In the genomic region with DNA sequence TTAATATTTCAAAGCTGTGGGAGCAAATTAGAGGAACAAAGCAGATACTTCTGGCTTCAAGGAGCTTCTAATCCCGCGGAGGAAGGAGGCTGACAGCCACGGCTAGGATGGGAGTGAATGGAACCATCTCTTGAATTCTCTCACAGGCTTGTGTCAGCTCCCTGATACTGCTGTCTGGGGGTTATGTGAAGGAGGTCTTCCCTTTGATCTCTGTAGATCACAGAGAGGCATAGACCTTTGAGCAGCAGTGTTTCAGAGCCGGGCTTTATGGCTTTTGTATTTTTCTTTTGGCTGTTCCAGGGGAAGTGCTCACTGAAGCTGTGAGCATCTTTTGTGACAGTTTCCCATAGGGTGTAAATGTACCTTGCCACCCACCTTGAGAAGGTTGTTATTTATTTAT, we compare ENCODE assay signal across 25 mouse cellular contexts.
"Had no signal": no experiment of that assay in that cellular context is flagged by ENCODE, and none has a peak within 500 bp of the region (broad histone marks: within the 10 kb centered on the region; RNA-seq: fewer than 3 reads in every experiment).

No protein-coding gene starts in this region.

- H3K27ac ChIP-seq: heart, embryonic 10.5 days; hindbrain, embryonic 10.5 days; hindbrain, embryonic 12.5 days; hindbrain, embryonic 14.5 days; intestine, embryonic 15.5 days; layer of hippocampus, adult 2 months; left cerebral cortex, adult 2 months; limb, embryonic 10.5 days; limb, embryonic 12.5 days had no signal

- ATAC-seq: hindbrain, embryonic 16.5 days; inflammation-experienced regulatory T-cells, adult 6 months; intestine, embryonic 15.5 days; intestine, postnatal 0 days had no signal

- DNase-seq: gastrocnemius, postnatal 14 days; gastrocnemius, postnatal 36 days; heart, adult 18-20 months; heart, postnatal 10 days; heart, postnatal 4 days; kidney, adult 18-20 months; kidney, adult 8-10 months; kidney, postnatal 10 days; kidney, postnatal 25 days; kidney, postnatal 4 days; liver had no signal

- H3K4me2 ChIP-seq: heart, embryonic 12.5 days; hindbrain, embryonic 12.5 days; hindbrain, embryonic 14.5 days; intestine, embryonic 15.5 days; limb, embryonic 12.5 days; liver, embryonic 11.5 days had no signal

- H3K9ac ChIP-seq: heart, embryonic 12.5 days; hindbrain, embryonic 12.5 days; hindbrain, embryonic 14.5 days; intestine, embryonic 15.5 days; limb, embryonic 12.5 days had no signal

- H3K4me1 ChIP-seq: intestine, embryonic 15.5 days had no signal

- H3K27me3 ChIP-seq: heart, embryonic 12.5 days; hindbrain, embryonic 12.5 days; intestine, embryonic 15.5 days; limb, embryonic 12.5 days had no signal

- H3K36me3 ChIP-seq: heart, embryonic 10.5 days; heart, embryonic 12.5 days; hindbrain, embryonic 10.5 days; hindbrain, embryonic 12.5 days; intestine, embryonic 15.5 days; limb, embryonic 12.5 days had no signal

- H3K9me3 ChIP-seq: intestine, embryonic 15.5 days had no signal

- H3K4me3 ChIP-seq: heart, embryonic 10.5 days; heart, embryonic 12.5 days; hindbrain, embryonic 10.5 days; hindbrain, embryonic 12.5 days; intestine, embryonic 15.5 days; layer of hippocampus, adult 2 months; left cerebral cortex, adult 2 months; limb, embryonic 10.5 days; limb, embryonic 12.5 days had no signal
